Mouse (Mus musculus) bone marrow macrophage, adult 2 months (primary cell): Measurements from ENCODE around the gene Slc19a3. TPM values are rescaled to one million over a fixed set of nuclear protein-coding genes. Genes with fewer than 3 reads are reported as not detected.

Experiments used
- H3K27ac ChIP-seq: 2 replicates; pipeline ENCODE4 v1.5.1; 2012; ENCODE audit warnings: low read depth, low read length; ENCODE audit not compliant: insufficient read depth
- H3K4me1 ChIP-seq: 2 replicates; pipeline ENCODE4 v1.6.1; 2012; ENCODE audit warnings: low read length; ENCODE audit not compliant: control insufficient read depth, insufficient read depth
- H3K4me3 ChIP-seq: 2 replicates; pipeline ENCODE4 v1.5.1; 2012; ENCODE audit warnings: mild to moderate bottlenecking, low read length, moderate library complexity; ENCODE audit not compliant: insufficient read depth
- CTCF ChIP-seq: IDR thresholded peaks from 2 replicates; pipeline ENCODE4 v1.5.1; 2012; ENCODE audit warnings: low read depth, mild to moderate bottlenecking, low read length, moderate library complexity
- POLR2A ChIP-seq: IDR thresholded peaks from 2 replicates; pipeline ENCODE4 v1.6.1; 2012; ENCODE audit warnings: mild to moderate bottlenecking, low read depth, low read length, borderline replicate concordance
- polyA plus RNA-seq: library from polyadenylated mRNA; stranded (reverse); fragments of >200 nt; gene quantifications from 2 replicates; pipeline ENCODE4 v1.2.4, GENCODE M21; 2012; ENCODE audit not compliant: missing spikeins, insufficient read depth, insufficient read length

The Slc19a3 gene
- polyA plus RNA-seq, 1 experiment = not detected

- no peak within 1 kb of the TSS for H3K27ac ChIP-seq
- TF ChIP-seq CTCF (no peak), POLR2A (no peak)
- H3K4me1 ChIP-seq = no peaks in the 10 kb centered on the region
- H3K4me3 ChIP-seq = no peak within 1 kb of the TSS
These were observed 21.0 kb upstream of the Slc19a3 start, which contains the start of gene A030005K14Rik for GRCm38 (mm10) chr1:83059278-83059677. TSS of gene A030005K14Rik (minus strand) at chr1:83059378.

GRCm38 (mm10) chr1:83058481-83058880 is 20.2 kb upstream of the Slc19a3 start:
- H3K27ac ChIP-seq = no peak overlapping the region
- TF ChIP-seq POLR2A (no peak), CTCF (no peak)
- no peaks in the 10 kb centered on the region for H3K4me1 ChIP-seq
- H3K4me3 ChIP-seq = no peak overlapping the region

- H3K4me3 ChIP-seq = no peak within 1 kb of the TSS
- no peak within 1 kb of the TSS for H3K27ac ChIP-seq
- TF ChIP-seq POLR2A (no peak), CTCF (no peak)
- H3K4me1 ChIP-seq = peaks cover 3% of the 10 kb centered on the region; the same call in 1 of the 2 replicates
These were observed 6.7 kb upstream of the Slc19a3 start, which contains the start of gene Gm47969 for GRCm38 (mm10) chr1:83044882-83045427. TSS of gene Gm47969 (plus strand) at chr1:83044932.

- no peak within 1 kb of the TSS for H3K4me3 ChIP-seq
- H3K4me1 ChIP-seq = peaks cover 3% of the 10 kb centered on the region; the same call in 1 of the 2 replicates
- no peak for TF ChIP-seq POLR2A
- TF ChIP-seq CTCF = no peak
- no peak within 1 kb of the TSS for H3K27ac ChIP-seq
These were observed 4.1 kb upstream of the Slc19a3 start, which contains the start of gene Krtap28-10 for GRCm38 (mm10) chr1:83042380-83042779. TSS of gene Krtap28-10 (minus strand) at chr1:83042480.

GRCm38 (mm10) chr1:83039080-83039479 is 832 bp upstream of the Slc19a3 start:
- H3K4me1 ChIP-seq = no peaks in the 10 kb centered on the region
- TF ChIP-seq CTCF (no peak), POLR2A (no peak)
- H3K4me3 ChIP-seq = no peak overlapping the region
- H3K27ac ChIP-seq = no peak overlapping the region

GRCm38 (mm10) chr1:83036892-83037667 is 1.2 kb downstream of the Slc19a3 start:
- H3K27ac ChIP-seq = no peak overlapping the region
- no peak for TF ChIP-seq POLR2A
- TF ChIP-seq CTCF = no peak
- no peak overlapping the region for H3K4me3 ChIP-seq
- H3K4me1 ChIP-seq = no peaks in the 10 kb centered on the region

- Histone ChIP-seq H3K27ac (no peak overlapping the region), H3K4me1 (no peaks in the 10 kb centered on the region), H3K4me3 (no peak overlapping the region)
- TF ChIP-seq CTCF (no peak), POLR2A (no peak)
These were observed 3.7 kb downstream of the Slc19a3 start for GRCm38 (mm10) chr1:83034509-83034908.

GRCm38 (mm10) chr1:83032508-83032907 is 5.7 kb downstream of the Slc19a3 start:
- Histone ChIP-seq H3K4me3 (no peak overlapping the region), H3K4me1 (no peaks in the 10 kb centered on the region), H3K27ac (no peak overlapping the region)
- TF ChIP-seq POLR2A (no peak), CTCF (no peak)

- TF ChIP-seq CTCF (no peak), POLR2A (no peak)
- H3K27ac ChIP-seq = no peak overlapping the region
These were observed 6.3 kb downstream of the Slc19a3 start for GRCm38 (mm10) chr1:83031950-83032349.

GRCm38 (mm10) chr1:83016556-83016955 is 21.7 kb downstream of the Slc19a3 start:
- Histone ChIP-seq H3K27ac (no peak overlapping the region), H3K4me1 (no peaks in the 10 kb centered on the region), H3K4me3 (no peak overlapping the region)
- TF ChIP-seq CTCF = no peak

More at GRCm38 (mm10) chr1:83031950-83032349, 6.3 kb downstream of the Slc19a3 start:
- Histone ChIP-seq H3K4me3 (no peak overlapping the region), H3K4me1 (no peaks in the 10 kb centered on the region)
